Mouse (Mus musculus) MEL (cell line): Measurements from ENCODE around the gene Pcgf1.

Source experiments
- CTCF ChIP-seq, 3 experiments: IDR thresholded peaks in 2 of 3; conservative IDR thresholded peaks in 1 of 3; 2 replicates each; pipeline ENCODE4 v1.5.1; 2011 to 2012; ENCODE audit warnings: low read length in 3 of 3, low read depth in 2 of 3, mild to moderate bottlenecking in 2 of 3, improper control_type of control experiment in 1 of 3, inconsistent platforms in 1 of 3, mixed read lengths in 1 of 3, moderate library complexity in 1 of 3; ENCODE audit not compliant: control insufficient read depth in 1 of 3, insufficient read depth in 1 of 3, poor library complexity in 1 of 3, severe bottlenecking in 1 of 3
- EP300 ChIP-seq, 2 experiments: IDR thresholded peaks; 2 replicates each; pipeline ENCODE4 v1.6.1; 2011; ENCODE audit warnings: improper control_type of control experiment in 2 of 2, low read length in 2 of 2, low read depth in 1 of 2, mild to moderate bottlenecking in 1 of 2
- GATA1 ChIP-seq: IDR thresholded peaks from 2 replicates; pipeline ENCODE4 v1.6.1; 2011; ENCODE audit warnings: low read depth, low read length, improper control_type of control experiment
- HCFC1 ChIP-seq: IDR thresholded peaks from 2 replicates; pipeline ENCODE4 v1.6.1; 2012; ENCODE audit warnings: low read depth, mild to moderate bottlenecking, inconsistent platforms, low read length, improper control_type of control experiment, moderate library complexity
- NRF1 ChIP-seq: IDR thresholded peaks from 2 replicates; pipeline ENCODE4 v1.6.1; 2014; ENCODE audit warnings: low read depth, mild to moderate bottlenecking, inconsistent platforms, low read length, improper control_type of control experiment, moderate library complexity; ENCODE audit not compliant: poor library complexity, insufficient read depth, severe bottlenecking
- TBP ChIP-seq: IDR thresholded peaks from 2 replicates; pipeline ENCODE4 v1.8.0; 2011; ENCODE audit warnings: low read depth, low read length, improper control_type of control experiment
- TCF12 ChIP-seq: IDR thresholded peaks from 2 replicates; pipeline ENCODE4 v1.6.1; 2014; ENCODE audit warnings: low read depth, mild to moderate bottlenecking, inconsistent platforms, low read length, improper control_type of control experiment, moderate library complexity

DNA sequence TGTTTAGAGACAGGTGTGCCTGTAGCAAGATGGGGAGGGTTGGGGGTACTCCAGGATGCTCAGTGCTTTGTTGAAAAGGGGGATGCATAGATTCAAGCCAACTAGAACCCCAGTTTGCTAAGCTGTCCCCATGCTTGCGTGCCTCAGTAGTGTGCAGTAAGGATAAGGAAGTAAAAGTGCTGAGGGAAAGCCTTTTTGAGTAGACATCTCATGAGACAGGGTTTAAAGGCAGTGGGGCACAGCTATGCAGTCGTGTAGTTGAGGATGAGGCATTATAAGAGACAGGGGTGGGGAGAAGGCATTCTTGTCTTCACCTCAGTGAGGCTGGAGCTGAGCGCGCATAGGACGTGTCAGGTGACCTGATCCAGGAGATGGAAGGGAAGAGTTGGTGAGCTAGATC is 37.1 kb upstream of the Pcgf1 start:
- TF ChIP-seq CTCF (IDR thresholded peaks at IDR 0.05 in 2 of 3, conservative IDR thresholded peaks at IDR 0.05 in 1 of 3; ENCODE audit: control insufficient read depth in 1 of 3, insufficient read depth in 1 of 3, low read depth in 2 of 3, low read length in 3 of 3, poor library complexity in 1 of 3, severe bottlenecking in 1 of 3) = no peak
- TF ChIP-seq HCFC1 = no peak
- TF ChIP-seq EP300 (IDR thresholded peaks at IDR 0.05; ENCODE audit: low read depth in 1 of 2, low read length in 2 of 2) = no peak
- no peak for TF ChIP-seq TBP
- TF ChIP-seq NRF1 = no peak
- TF ChIP-seq TCF12 = no peak
- TF ChIP-seq GATA1 = no peak
